Mouse (Mus musculus): ENCODE measurements around the gene Rpl13a. TPM values are rescaled to one million over a fixed set of nuclear protein-coding genes. Genes with fewer than 3 reads are reported as not detected.

The Rpl13a gene
- polyA plus RNA-seq, 1 experiment: 9,149 TPM

GRCm38 (mm10) chr7:45161612-45162473, 33.3 kb upstream of the Rpl13a start:
- no peak for TF ChIP-seq GATA1 (IDR thresholded peaks at IDR 0.05; ENCODE audit: low read length)

- TF ChIP-seq GATA1 (IDR thresholded peaks at IDR 0.05; ENCODE audit: low read length): no peak
These were observed 32.3 kb upstream of the Rpl13a start for GRCm38 (mm10) chr7:45160866-45161265.

- TF ChIP-seq GATA1 (IDR thresholded peaks at IDR 0.05; ENCODE audit: low read length): no peak
These were observed 31.8 kb upstream of the Rpl13a start for GRCm38 (mm10) chr7:45160316-45160800.

- no peak for TF ChIP-seq GATA1 (IDR thresholded peaks at IDR 0.05; ENCODE audit: low read length)
These were observed 30.4 kb upstream of the Rpl13a start for GRCm38 (mm10) chr7:45158991-45159390.

- no peak for TF ChIP-seq GATA1 (IDR thresholded peaks at IDR 0.05; ENCODE audit: low read length)
These were observed 28.9 kb upstream of the Rpl13a start for GRCm38 (mm10) chr7:45157459-45157858.

GRCm38 (mm10) chr7:45156206-45156605, 27.6 kb upstream of the Rpl13a start:
- TF ChIP-seq GATA1 (IDR thresholded peaks at IDR 0.05; ENCODE audit: low read length): no peak

- no peak for TF ChIP-seq GATA1 (IDR thresholded peaks at IDR 0.05; ENCODE audit: low read length)
These were observed 27.0 kb upstream of the Rpl13a start for GRCm38 (mm10) chr7:45155590-45155989.

GRCm38 (mm10) chr7:45154993-45155514, 26.5 kb upstream of the Rpl13a start:
- TF ChIP-seq GATA1 (IDR thresholded peaks at IDR 0.05; ENCODE audit: low read length): no peak

GRCm38 (mm10) chr7:45154096-45154992, 25.8 kb upstream of the Rpl13a start, which contains the start of the genes Pih1d1 and Aldh16a1:
Gene Pih1d1 (plus strand): TSS chr7:45154303.
Gene Aldh16a1 (minus strand): TSS chr7:45154584.
- no peak for TF ChIP-seq GATA1 (IDR thresholded peaks at IDR 0.05; ENCODE audit: low read length)

- TF ChIP-seq GATA1 (IDR thresholded peaks at IDR 0.05; ENCODE audit: low read length): no peak
These were observed 25.0 kb upstream of the Rpl13a start for GRCm38 (mm10) chr7:45153586-45153985.

GRCm38 (mm10) chr7:45151303-45151702, 22.7 kb upstream of the Rpl13a start:
- no peak for TF ChIP-seq GATA1 (IDR thresholded peaks at IDR 0.05; ENCODE audit: low read length)

- TF ChIP-seq GATA1 (IDR thresholded peaks at IDR 0.05; ENCODE audit: low read length): no peak
These were observed 21.8 kb upstream of the Rpl13a start for GRCm38 (mm10) chr7:45150321-45150720.

- TF ChIP-seq GATA1 (IDR thresholded peaks at IDR 0.05; ENCODE audit: low read length): no peak
These were observed 21.0 kb upstream of the Rpl13a start for GRCm38 (mm10) chr7:45149545-45149944.

GRCm38 (mm10) chr7:45148534-45149098, 20.1 kb upstream of the Rpl13a start:
- no peak for TF ChIP-seq GATA1 (IDR thresholded peaks at IDR 0.05; ENCODE audit: low read length)

GRCm38 (mm10) chr7:45147899-45148298, 19.3 kb upstream of the Rpl13a start:
- TF ChIP-seq GATA1 (IDR thresholded peaks at IDR 0.05; ENCODE audit: low read length): no peak

Measured in G1E-ER4 (cell line).